Mouse (Mus musculus) liver, postnatal 0 days (tissue): ENCODE results near the gene Nptn.

Experiments
- CTCF ChIP-seq: sonication (generic); IDR thresholded peaks from 2 replicates; pipeline ENCODE4 v1.5.1; 2016; ENCODE audit warnings: antibody characterized with exemption, low read depth
- EP300 ChIP-seq: IDR thresholded peaks from 2 replicates; pipeline ENCODE4 v1.6.1; 2016; ENCODE audit warnings: antibody characterized with exemption, low read depth, mild to moderate bottlenecking

DNA sequence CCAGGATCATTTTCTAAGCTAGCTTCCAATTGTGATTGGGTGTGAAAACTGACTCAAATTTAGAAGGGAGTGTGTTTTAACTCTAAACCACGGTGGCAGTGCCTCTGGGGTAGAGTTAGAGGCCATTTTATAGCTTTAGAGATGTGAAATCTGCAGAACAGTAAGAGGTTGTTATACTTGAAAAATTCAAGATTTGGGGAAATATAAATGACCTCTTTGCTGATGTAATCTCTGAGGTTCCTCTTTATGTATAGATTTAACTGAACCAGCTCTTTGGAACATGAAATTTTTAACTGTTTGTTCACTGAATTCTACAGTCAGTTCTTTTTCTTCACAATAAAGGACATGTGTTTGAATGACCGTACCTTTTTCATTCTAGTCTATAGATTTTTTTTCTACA is 48.4 kb downstream of the Nptn start:
- TF ChIP-seq CTCF, result no peak
- TF ChIP-seq EP300, result no peak
